Mouse (Mus musculus): ENCODE measurements around the gene Armc3.

DNA sequence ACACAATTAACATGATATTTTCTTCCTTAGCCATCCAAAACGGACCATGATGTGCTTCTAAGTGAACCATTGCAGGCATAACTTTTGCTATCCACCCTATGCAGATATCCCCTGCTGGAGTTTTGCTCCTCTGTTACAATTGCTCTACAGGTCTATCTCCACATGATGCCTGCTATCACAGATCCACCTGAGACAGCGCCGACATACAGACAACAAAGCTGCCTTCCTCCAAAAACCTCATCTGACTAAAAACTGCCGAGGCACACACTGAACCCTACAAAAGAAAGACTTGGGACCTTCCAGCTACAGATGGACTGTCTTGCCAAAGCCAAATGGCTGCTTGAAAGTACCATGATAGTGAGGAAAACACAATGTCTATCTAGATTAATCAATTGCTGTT is 117.6 kb downstream of the Armc3 start:
- TF ChIP-seq POLR2A (IDR thresholded peaks at IDR 0.05; ENCODE audit: borderline replicate concordance, extremely low read depth, low read depth, low read length) (no peak), CTCF (IDR thresholded peaks at IDR 0.05; ENCODE audit: insufficient read depth, low read length) (no peak)
